Mouse (Mus musculus) liver, postnatal 0 days (tissue): ENCODE measurements at regions not wholly inside any gene's neighbourhood (a gene's known extent, or its start where the extent isn't known, plus 50 kb on each side); places are given as distances from the start of the nearest gene placed in this dataset.

Experiments used
- CTCF ChIP-seq: sonication (generic); IDR thresholded peaks from 2 replicates; pipeline ENCODE4 v1.5.1; 2016; ENCODE audit warnings: antibody characterized with exemption, low read depth
- EP300 ChIP-seq: IDR thresholded peaks from 2 replicates; pipeline ENCODE4 v1.6.1; 2016; ENCODE audit warnings: antibody characterized with exemption, low read depth, mild to moderate bottlenecking

- TF ChIP-seq CTCF (no peak), EP300 (no peak)
These were observed 174.8 kb downstream of the Sox2 start for GRCm38 (mm10) chr3:34825036-34825435.
